Mouse (Mus musculus): Measurements from ENCODE around the gene L3mbtl3.

The L3mbtl3 gene

DNA sequence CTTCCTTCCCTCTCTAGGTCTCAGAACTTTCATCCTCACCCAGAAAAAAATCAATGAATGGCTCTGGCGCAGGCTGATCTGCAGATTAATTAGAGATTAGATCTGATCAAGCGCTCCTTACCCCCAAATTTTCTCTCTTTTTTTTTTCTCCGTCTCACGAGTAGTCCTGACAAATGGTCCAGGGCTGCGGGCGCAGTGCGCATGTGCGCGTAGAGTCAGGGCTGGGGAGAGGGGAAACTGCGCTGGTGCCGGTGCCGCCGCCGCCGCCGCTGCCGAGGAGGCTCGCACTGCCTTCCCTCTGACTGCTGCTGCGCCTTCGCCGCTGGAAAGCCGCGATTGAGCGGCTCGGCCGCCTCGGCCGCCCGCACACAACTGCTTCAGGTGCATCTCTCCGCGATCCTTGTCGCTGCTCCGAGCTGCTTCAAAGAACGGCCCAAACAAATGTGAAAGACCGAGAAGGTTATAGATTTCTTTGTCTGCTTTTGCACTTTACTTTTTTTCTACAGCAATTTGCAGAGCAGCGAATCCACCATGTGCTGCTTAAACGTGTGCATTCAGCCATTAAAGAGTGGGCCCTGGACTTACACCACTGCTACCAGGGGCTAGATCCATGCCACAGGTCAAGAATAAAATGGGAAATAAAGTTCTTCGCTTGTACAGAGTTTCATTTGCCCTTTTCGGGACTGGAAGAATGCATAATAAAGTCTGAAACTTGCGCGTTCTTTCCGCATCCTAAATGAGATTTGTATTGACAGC is at the start of gene L3mbtl3:
L3mbtl3 (minus strand) TSS at position 182 of the 756 bp plus-strand sequence.
- peak; percentile 90 for DNase-seq (ENCODE audit: low read depth, low spot score)

- no peak for DNase-seq (ENCODE audit: low read depth, low spot score)
Observed at GRCm38 (mm10) chr10:26421168-26421567, 45.4 kb upstream of the L3mbtl3 start.

DNA sequence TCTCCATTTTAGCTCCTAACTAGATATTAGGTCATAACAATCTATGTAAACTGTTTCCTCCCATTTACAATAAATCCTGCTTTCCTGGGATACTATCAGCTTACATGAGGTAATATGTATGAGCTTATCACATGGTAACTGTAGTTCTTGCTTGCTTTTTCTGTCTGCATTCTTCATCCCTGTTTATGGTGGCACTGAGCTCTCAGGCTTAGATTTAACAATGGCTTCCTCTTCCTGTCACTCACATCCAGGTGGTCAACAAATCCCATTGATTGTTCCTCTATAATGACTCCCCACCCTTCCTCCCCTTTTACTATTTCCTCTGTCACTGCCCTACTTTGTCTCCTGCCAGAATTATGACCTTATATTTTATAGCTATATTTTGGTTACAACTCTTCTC is 12.9 kb upstream of the L3mbtl3 start:
- DNase-seq (ENCODE audit: low read depth, low spot score) = no peak

DNA sequence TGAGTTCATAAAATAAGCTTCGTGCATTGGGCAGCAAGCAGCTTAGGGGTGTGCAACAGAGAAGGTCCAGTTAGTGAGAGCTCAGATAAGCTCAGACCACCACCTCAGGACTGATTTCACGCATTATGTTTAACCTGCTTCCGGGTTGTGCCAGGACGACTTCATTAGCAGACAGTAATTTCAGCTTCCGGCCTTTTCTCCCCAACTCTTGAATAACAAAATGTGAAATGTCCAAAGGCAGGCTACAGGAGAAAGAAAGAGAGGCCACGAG is 1.5 kb upstream of the L3mbtl3 start:
- DNase-seq (ENCODE audit: low read depth, low spot score) = no peak

DNA sequence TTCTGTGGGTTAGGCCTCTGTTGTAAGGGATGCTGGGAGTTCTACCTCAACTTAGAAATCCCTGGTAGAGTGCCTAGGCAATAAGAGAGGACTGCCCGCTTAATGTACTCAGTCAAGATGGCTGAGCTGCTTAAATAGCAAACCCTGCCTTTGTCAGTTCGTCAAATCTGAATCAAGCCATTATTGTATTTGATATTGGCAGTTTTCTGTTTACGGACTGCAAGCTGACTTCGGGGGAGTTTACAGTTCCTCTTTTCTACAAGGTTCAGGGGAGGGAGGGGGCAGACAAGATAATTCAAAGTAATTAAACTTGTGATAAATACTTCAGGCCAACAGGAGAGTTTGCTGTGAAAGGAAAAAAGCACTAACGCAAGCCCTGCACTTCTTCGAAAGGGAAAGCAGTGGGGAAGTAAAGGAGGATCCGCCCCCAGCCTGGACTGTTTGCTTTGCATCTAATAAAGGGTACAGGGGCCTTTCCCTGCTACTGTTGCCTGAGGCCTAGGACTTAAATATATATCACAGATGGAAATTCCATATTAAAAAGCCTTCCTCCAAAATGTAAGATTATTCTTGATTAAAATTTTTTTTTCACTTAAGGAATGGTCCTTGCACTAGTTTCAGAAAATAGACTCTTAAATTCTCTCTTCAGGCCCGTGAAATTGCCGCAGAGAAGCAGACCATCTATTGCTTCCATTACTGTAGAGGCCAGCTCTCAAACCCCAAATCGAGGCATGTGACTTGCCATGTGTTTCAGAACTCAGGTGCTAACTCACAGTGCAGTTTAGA is 968 bp upstream of the L3mbtl3 start:
- peak; percentile 28 for DNase-seq (ENCODE audit: low read depth, low spot score)

DNA sequence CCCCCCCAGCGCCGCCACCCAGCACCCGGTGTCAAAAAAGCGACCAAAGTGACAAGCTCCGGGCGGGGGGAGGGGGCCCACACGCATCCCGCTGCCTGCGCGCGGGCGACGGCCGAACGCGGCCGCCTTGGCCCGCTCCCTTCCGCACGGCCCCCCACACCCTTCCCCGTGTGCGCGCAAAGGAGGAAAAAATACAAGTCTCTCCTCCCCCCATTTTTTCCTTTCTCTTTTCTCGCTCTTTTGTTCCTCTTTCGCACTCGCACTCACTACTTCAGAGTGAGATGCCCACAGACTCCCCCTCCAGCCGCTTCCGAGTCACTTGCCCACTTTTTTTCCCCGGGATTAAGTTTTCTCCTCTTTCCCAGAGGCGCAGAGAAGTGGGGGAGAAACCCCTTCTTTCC is 420 bp downstream of the L3mbtl3 start:
- DNase-seq (ENCODE audit: low read depth, low spot score) = no peak

- peak; percentile 68 for DNase-seq (ENCODE audit: low read depth, low spot score)
Observed at GRCm38 (mm10) chr10:26374436-26375311, 1.1 kb downstream of the L3mbtl3 start.

DNA sequence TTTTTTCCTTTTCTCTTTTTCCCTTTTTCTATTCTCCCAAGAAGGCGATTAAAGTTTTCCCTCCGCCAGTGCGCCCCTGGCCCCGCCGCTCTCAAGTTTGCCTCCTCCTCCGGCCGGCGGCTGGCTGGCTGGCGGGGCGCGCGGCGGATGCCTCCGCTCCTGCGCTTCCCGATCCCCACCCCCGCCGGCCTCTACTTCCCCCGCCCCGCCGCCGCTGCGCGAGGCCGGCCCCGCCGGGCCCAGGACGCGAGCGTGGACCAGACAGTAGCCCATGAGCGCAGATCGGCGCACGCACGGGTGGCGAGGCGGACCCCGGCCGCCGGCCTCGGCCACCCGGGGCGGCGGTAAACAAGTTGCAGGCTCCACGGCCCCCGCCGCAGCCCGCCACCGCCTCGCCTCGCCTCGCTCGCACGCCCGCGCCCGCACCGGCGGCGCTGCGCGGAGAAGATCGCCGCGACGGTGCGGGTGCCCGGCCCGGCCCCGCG is 1.8 kb downstream of the L3mbtl3 start:
- peak; percentile 52 for DNase-seq (ENCODE audit: low read depth, low spot score)

- DNase-seq (ENCODE audit: low read depth, low spot score) = peak; percentile 91
Observed at GRCm38 (mm10) chr10:26372940-26373931, 2.5 kb downstream of the L3mbtl3 start.

DNA sequence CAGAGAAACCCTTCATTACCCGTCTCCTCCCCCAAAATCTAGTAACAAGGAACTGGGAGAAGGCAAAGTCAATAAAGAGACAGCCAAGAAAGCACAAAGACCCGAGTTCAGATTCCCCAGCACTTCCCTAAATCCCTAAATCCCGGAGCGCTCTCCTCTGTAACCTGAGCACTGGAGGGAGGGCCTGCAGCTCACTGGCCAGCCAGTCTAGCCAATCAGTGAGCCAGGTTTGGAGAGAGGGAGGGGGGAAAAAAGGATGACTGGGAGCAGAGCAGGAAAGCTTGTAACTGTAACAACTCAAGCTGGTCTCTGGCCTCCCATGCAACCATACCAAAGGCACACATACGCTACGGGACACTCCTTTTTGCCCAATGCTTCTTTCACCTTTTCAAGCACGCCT is 4.4 kb downstream of the L3mbtl3 start:
- DNase-seq (ENCODE audit: low read depth, low spot score) = peak; percentile 90

GRCm38 (mm10) chr10:26364942-26365341 is 10.8 kb downstream of the L3mbtl3 start:
- no peak for DNase-seq (ENCODE audit: low read depth, low spot score)

- DNase-seq (ENCODE audit: low read depth, low spot score) = no peak
Observed at GRCm38 (mm10) chr10:26364326-26364856, 11.4 kb downstream of the L3mbtl3 start.

DNA sequence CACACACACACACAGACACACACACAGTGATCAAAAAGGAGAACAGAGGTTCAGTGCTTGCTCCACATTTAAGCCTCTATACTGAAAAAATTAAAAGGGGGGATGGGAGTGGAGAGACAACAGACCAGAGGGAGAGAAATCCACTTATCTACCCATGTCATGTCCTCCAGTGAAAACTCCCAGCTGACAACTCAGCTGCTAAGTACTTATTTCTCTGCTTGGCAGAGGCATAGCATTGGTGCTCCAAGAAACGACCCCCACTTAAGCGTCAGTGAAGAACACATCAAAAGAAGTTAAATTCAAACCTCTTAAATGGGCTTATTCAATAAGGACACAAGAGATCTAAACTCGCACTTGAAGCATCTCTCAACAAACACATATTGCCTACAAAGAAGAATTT is 12.2 kb downstream of the L3mbtl3 start:
- DNase-seq (ENCODE audit: low read depth, low spot score) = no peak

GRCm38 (mm10) chr10:26358798-26359197 is 17.0 kb downstream of the L3mbtl3 start:
- no peak for DNase-seq (ENCODE audit: low read depth, low spot score)

- DNase-seq (ENCODE audit: low read depth, low spot score) = no peak
Observed at GRCm38 (mm10) chr10:26358231-26358630, 17.5 kb downstream of the L3mbtl3 start.

- peak; percentile 79 for DNase-seq (ENCODE audit: low read depth, low spot score)
Observed at GRCm38 (mm10) chr10:26353781-26354180, 22.0 kb downstream of the L3mbtl3 start.

DNA sequence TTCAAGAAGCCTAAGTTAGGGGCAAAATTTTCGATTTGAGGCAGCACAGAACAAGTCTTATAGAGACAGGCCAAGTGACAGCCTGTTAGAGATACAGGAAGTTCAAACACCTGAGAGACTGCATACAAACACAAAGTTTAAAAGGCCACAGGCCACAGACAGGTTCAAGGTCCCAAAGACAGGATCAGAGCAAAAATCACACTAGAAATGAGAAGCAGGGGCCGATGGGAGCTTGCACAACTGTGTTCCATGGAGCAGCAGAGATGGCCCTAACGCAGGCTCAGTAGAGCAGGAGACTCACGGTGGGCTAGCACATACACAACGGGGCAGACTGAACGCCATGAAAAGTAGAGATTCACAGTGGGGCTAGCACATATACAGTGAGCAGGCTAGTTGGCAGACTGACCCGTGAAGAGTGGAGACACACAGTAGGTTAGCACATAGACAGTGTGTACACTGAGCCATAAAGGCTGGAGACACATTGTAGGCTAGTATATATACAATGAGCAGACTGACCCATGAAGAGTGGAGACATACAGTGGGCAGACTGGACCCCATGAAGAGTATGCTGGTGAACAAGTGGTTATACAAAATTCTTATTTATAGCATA is 24.5 kb downstream of the L3mbtl3 start:
- no peak for DNase-seq (ENCODE audit: low read depth, low spot score)

GRCm38 (mm10) chr10:26350153-26350552 is 25.6 kb downstream of the L3mbtl3 start:
- no peak for DNase-seq (ENCODE audit: low read depth, low spot score)

- peak; percentile 34 for DNase-seq (ENCODE audit: low read depth, low spot score)
Observed at GRCm38 (mm10) chr10:26347614-26348013, 28.2 kb downstream of the L3mbtl3 start.

DNA sequence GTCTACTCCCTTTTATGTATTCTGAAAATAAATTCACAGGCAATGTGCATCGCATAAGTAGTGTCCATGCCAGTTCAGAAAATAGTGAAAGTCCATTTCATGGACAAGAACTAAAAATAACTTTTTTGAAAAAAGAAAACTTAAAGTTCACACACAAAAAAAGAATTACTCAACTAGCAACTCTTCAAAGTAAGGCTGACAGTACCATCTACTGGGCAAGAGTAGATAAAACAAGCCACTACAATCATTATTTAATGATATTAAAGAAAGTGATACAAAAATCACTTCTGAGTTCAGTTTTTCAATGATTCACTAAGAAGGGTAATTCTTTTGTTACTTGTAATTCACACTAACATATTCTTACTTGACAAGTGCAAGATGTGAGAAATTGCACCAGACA is 29.9 kb downstream of the L3mbtl3 start:
- DNase-seq (ENCODE audit: low read depth, low spot score) = no peak

Measured in R1 (cell line).